Mouse (Mus musculus) frontal cortex, postnatal 36 days (tissue): ENCODE results near the gene Slx4ip.
A peak's percentile ranks its signal among the peaks of the same experiment; 100 is the strongest.

ENCODE experiments used
- DNase-seq, 2 experiments: peaks; one replicate each; pipeline ENCODE4 v3.0.0; 2022; ENCODE audit warnings: low spot score in 2 of 2

Slx4ip gene

DNA sequence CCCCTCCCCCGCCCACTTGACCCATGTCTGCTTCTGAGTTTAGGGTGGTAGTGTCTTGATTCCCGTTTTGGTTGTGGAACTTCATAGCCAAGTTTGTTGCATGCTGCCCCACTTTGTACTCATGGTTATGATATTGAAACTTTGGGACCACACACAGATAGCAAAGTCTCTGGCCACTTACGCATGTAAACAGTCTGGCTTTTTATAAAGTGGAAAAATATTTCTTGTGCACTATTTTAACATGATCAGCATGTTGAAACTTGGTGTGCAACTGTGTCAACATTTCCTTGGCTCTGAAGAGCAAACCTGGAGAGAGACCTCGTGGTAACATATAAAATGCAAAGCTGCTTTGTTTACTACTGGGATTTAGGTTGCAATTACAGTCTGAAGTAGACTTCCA lies 56.5 kb downstream of the Slx4ip start:
- no peak for DNase-seq

DNA sequence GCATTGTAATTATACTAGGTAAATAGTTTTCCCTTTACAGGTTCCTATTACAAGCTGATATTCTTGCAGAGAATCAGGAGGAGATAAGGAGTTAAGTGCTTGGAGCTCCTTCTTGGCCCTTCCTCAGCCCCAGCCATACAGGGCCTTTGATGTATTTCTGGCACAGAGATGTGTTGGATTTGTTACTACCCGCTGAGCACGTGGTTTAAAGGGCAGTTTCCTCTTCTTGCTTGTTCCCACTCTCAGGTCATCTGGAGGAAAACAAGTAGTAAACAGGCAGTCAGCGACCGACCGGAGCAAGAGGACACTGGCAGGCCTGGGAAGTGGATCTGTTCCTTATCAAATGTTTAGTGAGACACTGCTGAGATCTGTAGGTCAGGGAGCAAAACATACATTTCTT lies 56.9 kb downstream of the Slx4ip start:
- no peak for DNase-seq

DNA sequence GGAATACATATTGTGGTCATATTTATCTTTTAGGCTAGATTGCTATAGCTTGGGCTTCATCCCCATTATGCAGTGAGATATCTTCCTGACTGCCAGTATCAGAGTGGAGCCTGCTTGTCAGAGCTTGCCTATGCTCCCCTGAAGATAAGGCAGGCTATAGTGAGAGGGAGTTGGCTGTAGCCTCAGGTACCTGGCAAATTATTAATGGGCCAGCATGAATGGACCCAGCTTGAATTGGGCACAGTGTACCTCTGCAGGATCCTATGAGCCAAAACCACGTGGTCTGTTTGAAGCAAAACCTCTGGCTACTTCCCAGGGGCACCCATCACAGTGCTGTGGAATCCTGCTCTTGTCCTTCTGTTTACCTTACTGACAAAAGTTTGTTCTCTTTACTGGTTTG lies 61.2 kb downstream of the Slx4ip start:
- DNase-seq, result no peak

DNA sequence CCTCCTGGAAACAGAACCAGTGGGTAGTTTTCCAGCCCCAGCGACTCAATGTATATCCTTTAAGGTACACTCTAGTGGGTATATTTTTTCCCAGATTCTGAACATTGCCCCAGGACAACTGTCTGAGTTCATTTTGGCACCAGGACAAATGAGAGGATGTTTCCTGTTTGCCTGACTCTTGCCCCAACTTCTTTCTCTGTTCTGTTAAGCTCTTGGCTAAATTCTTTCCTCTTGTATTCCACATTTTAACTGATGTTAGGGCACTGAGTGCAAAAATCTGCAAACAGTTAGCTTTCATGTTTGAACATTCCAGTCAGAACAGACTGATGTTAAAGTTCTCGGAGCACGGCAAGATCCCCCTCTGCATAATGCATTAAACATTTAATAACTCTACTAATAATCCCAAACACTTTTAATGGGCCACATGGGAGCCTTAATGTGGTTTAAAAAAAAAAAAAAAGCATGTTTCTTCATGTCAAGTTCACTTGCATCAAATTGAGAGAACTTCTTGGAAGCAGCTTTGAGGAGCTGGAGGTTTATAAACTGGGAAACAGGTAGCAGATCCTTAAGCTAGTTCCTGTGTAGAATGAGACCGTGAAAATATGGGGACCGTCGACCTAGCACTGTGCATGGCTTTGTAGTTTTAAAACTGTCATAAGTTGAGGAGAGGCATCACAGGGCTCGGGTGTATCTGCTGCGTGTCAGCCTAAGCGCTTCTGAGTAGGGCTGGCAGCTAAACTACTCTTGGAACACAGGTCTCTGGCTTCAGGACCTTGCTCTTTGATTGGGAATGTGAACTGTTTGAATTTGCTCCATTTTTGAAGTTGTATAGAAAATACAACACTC lies 64.9 kb downstream of the Slx4ip start:
- no peak for DNase-seq

DNA sequence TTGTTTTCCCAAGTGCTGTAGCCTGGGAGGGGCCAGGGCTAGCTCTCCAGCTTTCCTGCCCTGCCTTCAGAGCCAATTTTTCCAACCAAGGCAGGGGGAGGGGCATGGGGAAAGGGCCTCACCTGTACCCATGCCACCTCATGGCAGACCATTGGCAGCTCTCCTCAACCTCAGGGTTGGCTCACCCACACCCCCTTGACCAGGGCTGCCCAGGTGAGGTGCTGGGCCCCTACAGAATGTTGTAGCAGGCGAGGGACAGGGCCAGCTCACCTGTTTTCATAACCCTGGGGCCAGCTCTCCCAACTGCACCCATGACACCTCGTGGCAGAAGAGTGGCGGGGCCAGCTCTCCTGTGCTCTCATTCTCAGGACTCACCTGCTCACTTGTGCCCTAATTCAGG lies 67.7 kb downstream of the Slx4ip start:
- DNase-seq, result no peak

DNA sequence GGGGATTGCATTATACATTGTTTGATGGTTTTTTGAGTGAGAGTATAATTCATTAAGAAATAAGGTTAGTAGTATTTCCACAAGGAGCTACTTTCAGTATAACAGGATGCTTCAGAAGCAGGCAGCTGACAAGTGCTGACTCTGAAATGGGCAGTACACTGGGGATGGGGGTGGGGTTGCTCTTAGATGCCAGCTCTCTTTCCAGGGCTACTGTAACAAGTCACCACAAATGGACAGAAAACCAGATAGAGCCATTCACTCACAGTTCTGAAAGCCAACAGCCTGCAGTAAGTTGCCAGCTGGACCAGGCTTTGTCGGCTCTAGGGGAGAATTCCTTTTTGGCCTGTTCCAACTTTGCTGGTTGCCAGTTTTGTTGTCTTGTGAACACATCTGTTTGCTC lies 84.8 kb downstream of the Slx4ip start:
- no peak for DNase-seq

DNA sequence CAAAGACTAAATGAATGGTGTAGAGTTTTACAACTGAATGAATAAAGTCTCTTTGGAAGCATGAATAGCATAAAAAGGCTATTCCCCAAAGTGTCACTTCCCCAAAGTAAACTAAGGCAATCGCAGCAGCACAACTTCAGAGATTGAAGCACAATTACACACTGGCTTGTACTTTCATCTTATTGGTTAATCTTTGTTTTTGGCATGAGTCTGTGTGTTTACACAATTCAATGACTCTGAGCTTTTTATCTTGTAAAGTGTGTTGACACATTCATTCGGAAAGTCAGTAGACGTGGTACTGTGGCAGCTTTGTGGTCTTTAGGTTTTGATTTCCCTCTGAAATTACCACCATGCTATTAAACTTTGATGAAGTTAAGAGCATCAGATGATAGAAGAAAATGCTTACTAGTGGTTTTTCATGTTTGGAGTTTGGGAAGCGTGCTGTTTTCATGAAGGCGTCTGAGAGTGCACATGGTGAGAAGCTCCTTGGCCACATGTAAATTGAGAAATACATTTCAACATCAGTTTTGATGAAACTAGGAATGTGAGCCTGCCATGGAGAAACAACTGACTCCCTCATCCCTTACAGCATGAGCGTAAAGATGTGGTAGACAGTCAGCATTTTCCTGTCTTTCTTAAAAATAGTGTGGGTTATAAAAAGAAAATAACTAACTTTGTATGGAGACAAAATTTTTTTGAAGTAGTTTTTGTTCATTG lies 88.2 kb downstream of the Slx4ip start:
- DNase-seq, result no peak

DNA sequence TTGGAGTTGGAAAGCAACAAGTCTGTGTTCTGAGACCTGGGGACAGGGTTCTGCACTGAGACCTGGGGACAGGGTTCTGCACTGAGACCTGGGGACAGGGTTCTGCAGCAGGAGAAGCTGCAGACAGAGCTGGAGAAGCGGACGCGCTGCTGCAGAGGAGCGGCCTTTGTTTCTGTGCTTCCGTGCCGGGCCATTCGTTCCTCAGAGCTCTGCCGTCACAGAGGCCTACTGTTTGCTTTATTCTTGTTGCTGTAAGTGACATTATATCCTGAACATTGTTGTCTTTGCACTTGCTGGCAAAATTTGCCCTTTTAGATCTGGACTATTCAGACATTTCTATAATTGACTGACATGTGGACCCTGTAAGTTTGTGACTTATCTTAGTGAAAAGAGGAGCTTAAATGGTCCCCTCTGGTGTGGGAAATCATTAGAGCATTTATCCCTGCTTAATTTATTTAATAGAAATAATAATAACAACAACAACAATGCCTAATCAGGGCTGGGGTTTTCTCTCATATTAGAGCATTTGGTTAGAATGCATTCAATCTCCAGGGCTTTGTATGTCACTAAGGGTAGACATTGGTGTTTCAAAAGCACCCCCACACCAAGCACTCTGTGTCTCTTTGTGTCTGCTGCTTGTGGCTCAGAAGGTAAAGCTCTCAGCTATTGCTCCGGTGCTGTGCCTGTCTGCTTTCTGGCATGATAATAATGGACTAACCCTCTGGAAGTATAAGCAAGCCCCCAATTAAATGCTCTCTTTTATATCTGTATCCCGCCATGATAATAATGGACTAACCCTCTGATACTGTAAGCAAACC lies 90.3 kb downstream of the Slx4ip start:
- no peak for DNase-seq

DNA sequence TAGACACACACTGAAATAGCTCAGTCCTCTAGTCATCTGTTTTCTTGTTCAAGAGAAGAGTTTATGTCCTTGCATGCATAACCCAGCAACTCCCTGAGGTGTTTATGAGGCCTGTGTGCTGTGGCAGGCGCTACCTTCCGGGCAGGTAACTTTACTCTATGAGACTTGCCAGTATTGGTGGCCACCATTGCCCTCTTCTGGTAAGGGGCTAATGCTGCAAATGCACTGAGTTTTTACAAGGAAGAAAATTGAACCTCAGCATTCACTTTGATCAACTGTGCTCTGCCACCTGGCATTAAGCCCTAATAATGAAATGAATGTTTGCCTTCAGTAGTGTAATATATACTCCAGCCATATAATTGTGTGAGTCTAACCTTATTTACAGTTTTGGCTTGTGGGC lies 92.9 kb downstream of the Slx4ip start:
- no peak for DNase-seq

DNA sequence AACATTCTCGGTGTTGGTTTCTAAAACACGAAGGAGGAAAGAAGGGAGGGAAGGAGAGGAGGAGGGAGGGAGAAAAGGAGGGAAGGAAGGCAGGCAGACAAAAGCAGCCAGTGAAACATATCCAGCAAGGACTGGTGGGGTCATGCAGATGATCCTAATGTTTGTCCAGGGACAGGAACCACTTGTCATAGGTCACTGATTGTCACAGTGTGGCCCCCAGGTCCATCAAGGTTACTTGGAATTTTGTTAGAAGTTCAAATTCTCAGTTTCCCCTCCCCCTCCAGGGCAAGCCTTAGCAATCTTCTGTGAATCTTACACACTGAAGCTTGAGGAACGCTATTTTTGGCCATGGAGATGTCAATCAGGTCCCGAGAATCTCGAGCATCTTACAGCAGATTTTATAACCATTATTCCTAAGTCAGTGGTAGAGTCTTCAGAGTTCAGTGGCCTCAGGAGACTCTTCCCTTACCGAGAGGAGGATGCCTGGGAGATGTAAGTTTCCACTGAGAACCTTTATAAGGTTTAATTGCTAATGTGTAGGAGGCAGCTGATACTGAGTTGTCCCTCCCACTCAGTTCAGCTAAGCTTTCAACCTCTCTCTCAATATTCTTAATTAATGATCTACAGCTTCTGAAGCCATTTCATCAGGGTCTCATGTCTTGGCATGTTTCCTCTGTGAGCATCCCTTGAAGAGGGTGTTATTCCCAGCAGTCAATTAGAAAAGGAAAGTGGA lies 95.1 kb downstream of the Slx4ip start:
- no peak for DNase-seq

DNA sequence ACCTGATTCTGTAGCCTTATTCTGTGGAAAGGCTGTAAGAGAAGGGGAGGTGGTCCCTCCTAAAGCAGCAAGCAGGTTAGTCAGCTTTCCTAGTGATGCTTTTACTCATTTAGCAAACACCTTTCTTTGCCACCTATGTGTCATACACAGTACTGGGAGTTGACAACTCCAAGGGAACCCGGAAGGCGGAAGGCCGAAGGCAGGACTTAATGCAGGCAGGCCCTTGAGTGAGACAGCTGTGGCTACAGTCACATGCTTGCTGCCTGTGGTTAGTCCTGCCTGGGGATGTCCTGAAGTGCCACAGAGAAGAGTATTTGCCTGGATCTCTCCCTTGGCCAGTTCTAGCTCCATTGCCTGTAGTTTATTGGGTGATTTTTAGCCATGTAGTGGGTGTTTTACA lies 102.1 kb downstream of the Slx4ip start:
- DNase-seq, result no peak

DNA sequence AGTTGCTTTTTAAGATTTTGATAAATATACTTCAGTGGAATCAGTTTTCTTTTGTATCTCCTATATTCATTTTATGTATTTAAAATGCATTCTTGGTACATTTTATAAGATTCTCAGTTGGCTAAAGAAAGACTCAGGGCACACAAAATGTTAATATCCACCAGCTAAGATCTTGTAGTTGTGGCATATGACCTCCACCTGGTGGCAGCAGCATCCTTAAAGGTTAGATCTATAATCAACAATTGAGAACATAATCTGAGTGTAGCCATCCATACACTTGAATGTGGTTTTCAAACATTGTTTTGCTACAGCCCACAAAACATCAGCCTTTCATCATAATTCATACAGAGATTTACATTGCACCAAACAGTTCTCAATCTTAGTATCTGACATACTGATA lies 106.1 kb downstream of the Slx4ip start:
- DNase-seq, result peak in 1 of 2 experiments; percentile 14

DNA sequence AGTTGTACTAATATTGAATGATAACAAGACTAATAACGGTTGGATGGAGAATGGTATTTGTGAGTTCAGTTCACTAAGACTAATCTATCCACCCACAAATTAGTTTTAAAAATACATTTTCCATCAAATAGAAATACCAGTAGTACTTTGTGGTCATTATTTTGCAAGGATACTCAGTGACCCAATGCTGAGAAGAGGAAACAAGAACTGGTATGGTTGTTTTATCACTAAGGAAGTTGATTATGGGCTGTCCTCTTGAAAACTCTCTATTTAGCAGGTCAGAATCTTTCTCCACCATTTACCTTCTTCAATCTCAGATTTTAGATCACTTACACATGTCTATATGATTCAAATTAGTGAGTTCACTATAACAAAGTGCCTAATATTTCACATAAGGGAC lies 111.0 kb downstream of the Slx4ip start:
- DNase-seq, result no peak

DNA sequence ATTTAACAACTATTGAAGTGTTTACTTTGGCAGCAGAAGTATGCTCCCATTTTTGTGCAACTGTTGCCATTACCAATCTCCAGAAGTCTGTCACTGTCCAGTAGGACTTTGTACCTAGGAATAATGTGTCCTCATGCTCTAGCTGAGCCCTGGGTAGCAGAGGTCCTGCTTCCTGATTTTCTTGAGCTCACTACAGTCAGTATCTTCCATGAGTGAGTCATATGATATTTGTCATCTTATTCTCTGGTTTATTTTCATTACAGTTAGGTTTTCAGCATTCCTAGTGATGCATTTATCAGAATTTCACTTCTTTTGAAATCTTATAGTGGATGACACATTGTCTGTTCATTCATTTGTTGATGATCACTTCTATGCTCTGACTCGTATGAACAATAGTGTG lies 115.6 kb downstream of the Slx4ip start:
- no peak for DNase-seq

DNA sequence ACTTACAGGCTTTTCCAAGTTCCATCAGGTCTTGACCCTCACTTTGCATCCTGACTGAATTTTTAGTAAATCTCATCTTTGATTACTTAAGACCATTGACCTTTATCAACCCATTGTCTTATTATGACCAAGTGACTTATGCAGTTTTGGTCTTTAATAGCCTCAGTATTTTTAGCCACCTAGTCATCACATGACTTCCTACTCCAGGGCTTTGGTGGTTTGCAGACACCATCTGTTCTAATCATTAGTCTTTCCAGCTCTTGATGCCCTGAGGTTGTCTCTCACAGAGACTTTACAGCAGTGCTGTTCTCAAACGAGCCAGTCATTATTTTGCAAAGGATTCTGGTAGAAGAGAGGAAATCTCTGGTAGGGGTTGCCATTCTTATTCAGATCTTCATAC lies 121.0 kb downstream of the Slx4ip start:
- DNase-seq, result no peak

DNA sequence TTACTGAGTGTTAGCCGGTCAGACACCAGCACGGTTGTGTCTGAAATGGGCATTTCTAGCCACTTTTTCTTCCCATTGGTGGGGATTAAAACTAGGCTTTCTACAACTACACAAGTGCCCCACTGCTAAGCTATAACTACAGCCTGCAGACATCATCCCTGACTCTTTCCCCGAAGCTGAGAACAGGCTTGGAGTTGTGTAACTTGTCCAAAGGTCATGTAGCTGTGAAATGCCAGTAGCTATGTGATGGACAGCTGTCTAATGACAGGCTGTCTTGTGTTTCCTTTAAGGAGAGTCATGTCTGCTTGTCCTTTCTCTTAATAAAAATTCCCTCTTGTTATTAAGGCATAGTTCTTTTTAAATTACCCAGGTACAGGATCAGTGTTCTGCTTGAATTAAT lies 122.1 kb downstream of the Slx4ip start:
- no peak for DNase-seq

DNA sequence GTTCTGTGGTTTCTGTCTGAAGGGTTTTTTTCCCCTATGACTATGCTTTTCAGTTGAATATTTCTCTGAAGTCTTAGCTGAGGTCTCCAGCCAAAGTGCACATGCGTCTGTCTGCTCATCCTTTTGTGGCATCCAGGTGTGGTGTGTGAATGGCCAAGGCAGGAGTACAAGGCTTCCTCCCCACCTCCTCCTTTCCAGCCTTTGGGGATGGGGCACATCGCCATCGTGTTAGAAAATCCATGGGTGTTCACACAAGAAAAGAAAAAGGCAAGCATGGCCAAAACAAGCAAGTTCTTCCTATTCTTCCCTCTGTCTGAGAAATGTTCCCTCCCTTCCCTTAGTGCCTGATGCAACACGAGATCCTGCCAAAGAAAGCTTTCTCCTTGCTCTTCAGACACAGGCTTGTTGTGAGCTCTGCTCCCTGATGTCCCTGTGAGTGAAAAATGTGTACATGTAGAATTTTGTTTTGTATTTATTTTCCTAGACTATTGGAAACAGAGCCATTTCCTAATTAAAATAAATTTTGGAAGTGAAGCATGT lies 122.9 kb downstream of the Slx4ip start:
- DNase-seq, result no peak

DNA sequence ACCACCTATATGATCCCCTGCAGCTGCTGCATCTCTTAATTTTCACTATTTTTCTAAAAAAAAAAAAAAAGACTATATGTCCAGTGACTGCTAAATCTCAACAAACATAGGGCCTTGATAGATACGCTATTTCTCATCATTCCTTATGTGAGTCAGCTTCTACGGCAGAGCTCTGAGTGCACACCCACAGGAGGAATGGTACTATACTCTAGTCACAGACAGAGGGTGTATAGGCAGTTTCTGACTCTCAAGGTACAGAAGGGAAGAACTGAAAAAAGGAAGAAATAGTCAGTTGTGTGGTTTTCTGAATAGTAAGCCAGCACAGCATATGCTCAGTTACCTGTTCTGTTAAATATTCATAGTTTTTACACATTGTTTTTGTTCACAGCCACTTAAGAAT lies 123.4 kb downstream of the Slx4ip start:
- peak in 1 of 2 experiments; percentile 19 for DNase-seq

DNA sequence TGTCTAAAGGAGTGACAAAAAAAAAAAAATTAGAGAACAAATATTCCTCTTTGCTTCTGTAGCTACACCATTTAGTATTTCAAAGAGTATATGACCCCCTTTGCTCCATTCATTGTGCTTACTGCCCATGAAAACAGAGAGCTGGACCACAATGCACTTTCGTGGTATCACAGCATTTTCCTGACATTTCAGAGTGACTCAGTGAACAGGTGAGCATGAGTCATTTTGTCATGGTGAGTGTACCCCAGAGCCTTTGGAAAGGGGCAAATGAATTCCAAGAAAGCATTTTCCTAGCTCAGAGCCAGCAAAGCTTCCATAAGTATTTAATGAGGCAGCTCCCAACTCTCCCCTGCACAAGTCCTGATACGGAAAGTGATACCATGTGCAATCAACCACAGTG lies 153.1 kb downstream of the Slx4ip start:
- no peak for DNase-seq

DNA sequence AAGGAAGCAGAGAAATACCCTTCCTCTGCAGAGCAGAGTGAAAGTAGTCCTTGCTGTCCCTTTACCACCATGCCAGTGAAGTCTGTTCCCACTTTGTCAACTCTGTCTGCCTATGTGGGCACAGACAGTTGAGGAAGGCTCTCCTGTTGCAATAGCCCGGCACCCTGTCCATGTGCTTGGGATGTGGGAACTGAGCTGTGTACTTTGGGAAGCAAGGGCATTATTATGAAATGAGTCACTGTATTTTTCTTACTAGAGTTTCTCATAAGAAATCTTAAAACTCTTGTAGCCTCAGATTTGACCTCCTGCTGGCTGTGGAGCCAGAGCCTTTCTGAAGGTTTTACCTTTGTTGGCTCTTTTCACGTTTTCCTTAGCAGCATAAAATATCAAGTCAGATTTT lies 158.3 kb downstream of the Slx4ip start:
- no peak for DNase-seq

DNA sequence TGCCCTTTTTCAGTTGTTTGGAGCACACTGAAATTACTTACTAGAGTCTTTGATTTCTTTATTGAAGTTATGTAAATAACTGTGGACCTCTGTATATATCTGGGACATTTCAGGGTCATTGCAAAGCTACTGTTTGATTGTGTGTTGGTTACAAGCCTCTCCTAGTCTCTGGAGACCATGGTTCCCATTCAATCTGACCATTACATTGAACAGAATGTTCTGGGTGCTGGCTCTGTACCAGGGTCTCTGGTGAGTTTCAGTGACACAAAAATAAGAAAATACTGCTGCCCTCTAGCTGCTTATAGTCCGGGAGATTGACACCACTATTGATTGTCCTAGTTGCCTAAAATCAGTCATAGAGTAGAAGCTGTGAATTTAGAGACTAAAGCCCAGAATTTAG lies 158.9 kb downstream of the Slx4ip start:
- no peak for DNase-seq

DNA sequence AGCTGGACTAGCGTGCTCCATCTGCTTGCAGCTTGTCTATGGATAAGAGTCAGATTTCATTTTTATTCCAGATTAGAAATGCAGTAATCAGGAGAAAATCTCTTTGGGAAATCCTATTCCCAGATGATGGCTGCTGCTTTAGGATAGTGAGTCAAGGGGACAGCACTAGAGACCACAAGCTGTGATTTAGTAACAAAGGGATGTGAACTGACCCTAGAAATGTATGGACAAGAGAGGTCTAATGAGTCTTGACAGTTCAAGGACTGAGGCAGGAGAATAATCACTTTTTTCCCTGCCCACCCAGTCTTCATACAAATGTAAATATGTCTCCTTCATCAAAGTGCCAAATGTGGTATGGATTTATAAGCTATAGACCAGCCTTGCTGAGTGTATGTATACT lies 172.8 kb downstream of the Slx4ip start:
- DNase-seq, result no peak
